Comparison of ENCODE assay signal across 10 mouse cellular contexts in genomic region chr1:109983537-109983912, GRCm38 (mm10). TPM values are rescaled to one million over a fixed set of nuclear protein-coding genes. Genes with fewer than 3 reads are reported as not detected.
DNase-seq lines count a peak whose midpoint lies in the region; ATAC-seq lines count a peak whose summit lies in the region.
"Had no signal": no experiment of that assay in that cellular context is flagged by ENCODE, and none has a peak within 500 bp of the region (broad histone marks: within the 10 kb centered on the region; RNA-seq: fewer than 3 reads in every experiment).

No protein-coding gene starts in this region.

- 36% methylated on average over 6 of the region's 6 CpGs for WGBS in kidney, embryonic 15.5 days
- 28% methylated on average over 6 of the region's 6 CpGs for WGBS in kidney, embryonic 16.5 days
- WGBS in hindbrain, embryonic 12.5 days: 19% methylated on average over 6 of the region's 6 CpGs
- WGBS in midbrain, embryonic 16.5 days: 5% methylated on average over 6 of the region's 6 CpGs
- 20% methylated on average over 6 of the region's 6 CpGs for WGBS in liver, embryonic 12.5 days (ENCODE audit: insufficient replicate concordance)

- peak overlapping the region; percentile 52; the same call in 1 of the 2 replicates for H3K4me3 ChIP-seq in kidney, embryonic 15.5 days (replicated peaks)
- H3K4me3 ChIP-seq in kidney, embryonic 16.5 days (ENCODE audit: low read length): no peak overlapping the region
- H3K4me3 ChIP-seq in hindbrain, embryonic 12.5 days: peak overlapping the region; percentile 64
- H3K4me3 ChIP-seq in midbrain, embryonic 16.5 days (ENCODE audit: low read depth, low read length): peak overlapping the region; percentile 67
- no peak overlapping the region for H3K4me3 ChIP-seq in liver, embryonic 12.5 days

- peak; percentile 75 to 80 for DNase-seq in cerebellum, postnatal 10 days
- DNase-seq in spleen, postnatal 14 days (ENCODE audit: low spot score in 2 of 2): no peak
- DNase-seq: gastrocnemius, postnatal 14 days had no signal

- peak overlapping the region; percentile 83 for H3K4me2 ChIP-seq in kidney, embryonic 15.5 days
- no peak overlapping the region for H3K4me2 ChIP-seq in kidney, embryonic 16.5 days (replicated peaks; ENCODE audit: low read depth, low read length)
- peak overlapping the region; percentile 94 for H3K4me2 ChIP-seq in hindbrain, embryonic 12.5 days (replicated peaks)
- peak overlapping the region; percentile 70 for H3K4me2 ChIP-seq in midbrain, embryonic 16.5 days (ENCODE audit: low read length)
- H3K4me2 ChIP-seq in liver, embryonic 12.5 days: no peak overlapping the region

- ATAC-seq in kidney, embryonic 15.5 days (replicated peaks; ENCODE audit: low FRiP score): no peak
- ATAC-seq in kidney, embryonic 16.5 days (ENCODE audit: low FRiP score, low TSS enrichment): no peak
- no peak for ATAC-seq in hindbrain, embryonic 12.5 days (ENCODE audit: low FRiP score)
- ATAC-seq in midbrain, embryonic 16.5 days: no peak
- ATAC-seq in erythroid progenitor cell, adult 5-6 weeks (replicated peaks; ENCODE audit: low FRiP score, poor library complexity, severe bottlenecking): no peak
- ATAC-seq in liver, embryonic 12.5 days: no peak

- H3K4me1 ChIP-seq in kidney, embryonic 15.5 days: peaks cover 9% of the 10 kb centered on the region
- H3K4me1 ChIP-seq in kidney, embryonic 16.5 days (ENCODE audit: insufficient read depth, low read length): no peaks in the 10 kb centered on the region
- peaks cover 10% of the 10 kb centered on the region for H3K4me1 ChIP-seq in hindbrain, embryonic 12.5 days
- peaks cover 7% of the 10 kb centered on the region for H3K4me1 ChIP-seq in midbrain, embryonic 16.5 days (ENCODE audit: control insufficient read depth, insufficient read depth, low read length)
- H3K4me1 ChIP-seq in liver, embryonic 12.5 days: no peaks in the 10 kb centered on the region

- H3K36me3 ChIP-seq in kidney, embryonic 15.5 days: no peaks in the 10 kb centered on the region
- H3K36me3 ChIP-seq in kidney, embryonic 16.5 days (ENCODE audit: insufficient read depth, low read length): no peaks in the 10 kb centered on the region
- H3K36me3 ChIP-seq in hindbrain, embryonic 12.5 days: no peaks in the 10 kb centered on the region
- H3K36me3 ChIP-seq in midbrain, embryonic 16.5 days (ENCODE audit: control insufficient read depth, insufficient read depth, low read length): no peaks in the 10 kb centered on the region
- no peaks in the 10 kb centered on the region for H3K36me3 ChIP-seq in liver, embryonic 12.5 days

- no peak overlapping the region for H3K27ac ChIP-seq in kidney, embryonic 15.5 days
- no peak overlapping the region for H3K27ac ChIP-seq in kidney, embryonic 16.5 days (ENCODE audit: low read length)
- 0 out of 2 replicates have a peak overlapping the region, but pooled peaks have one; percentile 66 for H3K27ac ChIP-seq in hindbrain, embryonic 12.5 days
- peak overlapping the region; percentile 82 for H3K27ac ChIP-seq in midbrain, embryonic 16.5 days (ENCODE audit: low read length)
- no peak overlapping the region for H3K27ac ChIP-seq in liver, embryonic 12.5 days

- H3K27me3 ChIP-seq in kidney, embryonic 15.5 days: peaks cover 26% of the 10 kb centered on the region
- peaks cover 17% of the 10 kb centered on the region for H3K27me3 ChIP-seq in kidney, embryonic 16.5 days (ENCODE audit: insufficient read depth, low read length)
- no peaks in the 10 kb centered on the region; the same call in 1 of the 2 replicates for H3K27me3 ChIP-seq in hindbrain, embryonic 12.5 days
- H3K27me3 ChIP-seq in midbrain, embryonic 16.5 days (ENCODE audit: control insufficient read depth, insufficient read depth, low read depth, low read length): no peaks in the 10 kb centered on the region
- H3K27me3 ChIP-seq in liver, embryonic 12.5 days (replicated peaks): peaks cover 23% of the 10 kb centered on the region

- no peaks in the 10 kb centered on the region for H3K9me3 ChIP-seq in kidney, embryonic 15.5 days (replicated peaks)
- H3K9me3 ChIP-seq in kidney, embryonic 16.5 days (ENCODE audit: low read length): no peaks in the 10 kb centered on the region
- no peaks in the 10 kb centered on the region for H3K9me3 ChIP-seq in hindbrain, embryonic 12.5 days (replicated peaks)
- no peaks in the 10 kb centered on the region for H3K9me3 ChIP-seq in midbrain, embryonic 16.5 days (replicated peaks; ENCODE audit: control insufficient read depth, low read length, poor library complexity, severe bottlenecking)
- no peaks in the 10 kb centered on the region for H3K9me3 ChIP-seq in liver, embryonic 12.5 days (replicated peaks)

- H3K9ac ChIP-seq in kidney, embryonic 15.5 days: no peak overlapping the region
- H3K9ac ChIP-seq in kidney, embryonic 16.5 days (replicated peaks; ENCODE audit: low read length): no peak overlapping the region
- H3K9ac ChIP-seq in hindbrain, embryonic 12.5 days: no peak overlapping the region
- H3K9ac ChIP-seq in midbrain, embryonic 16.5 days (ENCODE audit: low read depth, low read length): peak overlapping the region; percentile 69
- H3K9ac ChIP-seq in liver, embryonic 12.5 days: no peak overlapping the region

RNA-seq across cellular contexts. Expression of gene Cdh7, which starts 1.3 kb away (rescaled TPM):
- polyA plus RNA-seq in kidney, embryonic 15.5 days (2015; fragmentation: Nextera tagmentation; extraction: Ambion mirVana): 0.14 and 0.18 TPM in 2 replicates
- polyA plus RNA-seq in kidney, embryonic 16.5 days (2015; fragmentation: Nextera tagmentation; extraction: Ambion mirVana): 0.10 and 0.19 TPM in 2 replicates
- polyA plus RNA-seq in hindbrain, embryonic 12.5 days (2016; fragmentation: Nextera tagmentation; extraction: Ambion mirVana): 4.7 and 5.0 TPM in 2 replicates
- polyA plus RNA-seq in midbrain, embryonic 16.5 days (2015; fragmentation: Nextera tagmentation; extraction: Ambion mirVana): 17.9 and 24.3 TPM in 2 replicates
- total RNA-seq in erythroid progenitor cell, adult 5-6 weeks (2015; ENCODE audit: low replicate concordance): 0.36 TPM in 1 of 2 replicates, not detected in the other
- total RNA-seq in erythroid progenitor cell, adult 5-6 weeks (2017; ENCODE audit: low replicate concordance): not detected in 2 replicates
- polyA plus RNA-seq in liver, embryonic 12.5 days (2016; fragmentation: Nextera tagmentation; extraction: Ambion mirVana): 0.11 TPM in 1 of 2 replicates, not detected in the other
- total RNA-seq: gastrocnemius, postnatal 14 days; megakaryocyte progenitor cell, adult 5-6 weeks had no signal

Comparison
In these comparisons a context has a peak if more than half of its experiments do, and no peak if none do; other contexts are left out.
1. H3K4me2 ChIP-seq: peak in kidney, embryonic 15.5 days (single experiment), hindbrain, embryonic 12.5 days (single experiment) and midbrain, embryonic 16.5 days (single experiment); none in kidney, embryonic 16.5 days (single experiment) and liver, embryonic 12.5 days (single experiment).
2. H3K4me3 ChIP-seq: peak in kidney, embryonic 15.5 days (single experiment), hindbrain, embryonic 12.5 days (single experiment) and midbrain, embryonic 16.5 days (single experiment); none in kidney, embryonic 16.5 days (single experiment) and liver, embryonic 12.5 days (single experiment).
3. H3K27ac ChIP-seq: peak in hindbrain, embryonic 12.5 days (single experiment) and midbrain, embryonic 16.5 days (single experiment); none in kidney, embryonic 15.5 days (single experiment), kidney, embryonic 16.5 days (single experiment) and liver, embryonic 12.5 days (single experiment).
4. DNase-seq: peak in cerebellum, postnatal 10 days (2 of 2); none in spleen, postnatal 14 days (0 of 2).